Mouse (Mus musculus) thymus, adult 2 months (tissue): ENCODE data around the gene Aanat.

ENCODE experiments used
- CTCF ChIP-seq: fragments of 200-500 bp; IDR thresholded peaks from 2 replicates; pipeline ENCODE4 v1.5.1; 2012; ENCODE audit warnings: mild to moderate bottlenecking, control low read depth, low read length, moderate library complexity, borderline replicate concordance; ENCODE audit not compliant: control insufficient read depth, poor library complexity, insufficient read depth; ENCODE audit errors: extremely low read depth
- POLR2A ChIP-seq: fragments of 200-500 bp; IDR thresholded peaks from 2 replicates; pipeline ENCODE4 v1.6.1; 2012; ENCODE audit warnings: mild to moderate bottlenecking, low read length, control low read depth, moderate library complexity; ENCODE audit not compliant: control insufficient read depth, poor library complexity, insufficient read depth; ENCODE audit errors: extremely low read depth

- TF ChIP-seq CTCF (peak; percentile 96), POLR2A (no peak)
Observed at GRCm38 (mm10) chr11:116642681-116643578, 56.7 kb downstream of the Aanat start.
